Mouse (Mus musculus) heart, adult 2 months (tissue): ENCODE measurements around the gene Gm853. TPM values are rescaled to one million over a fixed set of nuclear protein-coding genes. Genes with fewer than 3 reads are reported as not detected.

Experiments used
- DNase-seq, 2 experiments: peaks; one replicate each; pipeline ENCODE4 v3.0.0; 2021
- H3K27ac ChIP-seq: fragments of 200-600 bp; 2 replicates; pipeline ENCODE4 v1.8.1; 2022
- H3K27me3 ChIP-seq: fragments of 200-500 bp; 2 replicates; pipeline ENCODE4 v1.6.1; 2012; ENCODE audit warnings: mild to moderate bottlenecking, low read length, inconsistent platforms, mixed read lengths; ENCODE audit not compliant: control insufficient read depth, insufficient read depth
- H3K36me3 ChIP-seq: fragments of 200-500 bp; 2 replicates; pipeline ENCODE4 v1.6.1; 2012; ENCODE audit warnings: low read length, inconsistent platforms; ENCODE audit not compliant: control insufficient read depth, insufficient read depth
- H3K4me1 ChIP-seq: fragments of 200-500 bp; 2 replicates; pipeline ENCODE4 v1.6.1; 2011; ENCODE audit warnings: low read length; ENCODE audit not compliant: control insufficient read depth, insufficient read depth
- H3K4me3 ChIP-seq: fragments of 200-600 bp; 2 replicates; pipeline ENCODE4 v1.8.1; 2022
- H3K79me2 ChIP-seq: fragments of 200-500 bp; replicated peaks from 2 replicates; pipeline ENCODE4 v1.6.1; 2012; ENCODE audit warnings: mild to moderate bottlenecking, inconsistent platforms, low read length, moderate library complexity, mixed read lengths; ENCODE audit not compliant: control insufficient read depth, insufficient read depth
- H3K9ac ChIP-seq: fragments of 200-500 bp; 2 replicates; pipeline ENCODE4 v1.6.1; 2012; ENCODE audit warnings: low read depth, mild to moderate bottlenecking, control low read depth, inconsistent platforms, low read length, mixed read lengths
- CTCF ChIP-seq: fragments of 200-600 bp; IDR thresholded peaks from 2 replicates; pipeline ENCODE4 v1.8.1; 2022; ENCODE audit warnings: antibody characterized with exemption, mild to moderate bottlenecking, moderate library complexity
- EP300 ChIP-seq: fragments of 200-500 bp; IDR thresholded peaks from 2 replicates; pipeline ENCODE4 v1.6.1; 2011; ENCODE audit warnings: low read depth, low read length, control low read depth; ENCODE audit not compliant: insufficient read depth
- POLR2A ChIP-seq: fragments of 200-500 bp; IDR thresholded peaks from 2 replicates; pipeline ENCODE4 v1.6.1; 2011; ENCODE audit warnings: mild to moderate bottlenecking, low read depth, low read length, control low read depth; ENCODE audit not compliant: insufficient read depth
- WGBS: fragments of 180-500 bp; shearing (Covaris S2); methylation state at CpG from one replicate; pipeline ENCODE4 v1.1.7; 2018; 5-methylcytosine and 5-hydroxymethylcytosine counted together
- intact Hi-C: fragments of 180-260 bp; cut with DNase I; formaldehyde crosslinking; loops from one replicate; pipeline ENCODE4 v1.15.1; 2025
- long read RNA-seq: library from polyadenylated mRNA; stranded (forward); transcript quantifications from one replicate; pipeline ENCODE4 v2.0.0, GENCODE M21; 2021
- polyA plus RNA-seq: library from polyadenylated mRNA; depleted of rRNA; stranded (reverse); fragments of >200 nt; gene quantifications from 2 replicates; pipeline ENCODE4 v1.2.3, GENCODE M21; 2012; rRNA removed
- total RNA-seq, 2 experiments: library from RNA; stranded (reverse); gene quantifications; 2 replicates each; pipeline ENCODE4 v1.2.3; 2021

Gm853 gene
- total RNA-seq, result not detected
- polyA plus RNA-seq, result not detected in 2 replicates
- long read RNA-seq, result 0 reads

DNA sequence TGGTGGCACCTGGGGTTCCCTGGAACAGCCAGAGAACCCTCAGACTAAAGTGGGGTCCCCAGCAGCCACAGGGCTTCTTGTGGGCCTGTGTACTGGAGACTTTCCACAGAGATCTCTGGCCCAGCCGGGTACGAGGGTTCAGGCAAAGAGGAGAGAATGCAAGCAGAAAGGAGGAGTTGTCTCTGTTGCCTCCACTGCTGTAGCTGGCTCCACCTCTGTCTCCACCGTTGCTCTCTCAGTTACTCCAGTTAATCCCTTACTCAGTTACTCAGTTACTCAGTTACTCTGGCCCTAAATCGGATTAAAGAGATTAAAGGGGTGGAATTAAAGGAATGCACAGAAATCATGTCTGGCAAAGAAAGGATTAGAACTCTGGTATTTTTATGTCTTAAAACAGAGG is at the start of gene Gm853:
Gene Gm853 (minus strand): TSS at position 223 of the 400 bp plus-strand sequence.
- no peak for TF ChIP-seq CTCF
- no peak for TF ChIP-seq EP300
- TF ChIP-seq POLR2A, result no peak
- Histone ChIP-seq H3K36me3 (no peaks in the 10 kb centered on the region), H3K27ac (no peak within 1 kb of the TSS), H3K4me1 (no peaks in the 10 kb centered on the region), H3K27me3 (no peaks in the 10 kb centered on the region), H3K9ac (no peak within 1 kb of the TSS), H3K79me2 (no peaks in the 10 kb centered on the region), H3K4me3 (no peak within 1 kb of the TSS)
- intact Hi-C loops, result no loop called here
- WGBS, result 52% methylated on average over 4 of the region's 4 CpGs
- no peak for DNase-seq

DNA sequence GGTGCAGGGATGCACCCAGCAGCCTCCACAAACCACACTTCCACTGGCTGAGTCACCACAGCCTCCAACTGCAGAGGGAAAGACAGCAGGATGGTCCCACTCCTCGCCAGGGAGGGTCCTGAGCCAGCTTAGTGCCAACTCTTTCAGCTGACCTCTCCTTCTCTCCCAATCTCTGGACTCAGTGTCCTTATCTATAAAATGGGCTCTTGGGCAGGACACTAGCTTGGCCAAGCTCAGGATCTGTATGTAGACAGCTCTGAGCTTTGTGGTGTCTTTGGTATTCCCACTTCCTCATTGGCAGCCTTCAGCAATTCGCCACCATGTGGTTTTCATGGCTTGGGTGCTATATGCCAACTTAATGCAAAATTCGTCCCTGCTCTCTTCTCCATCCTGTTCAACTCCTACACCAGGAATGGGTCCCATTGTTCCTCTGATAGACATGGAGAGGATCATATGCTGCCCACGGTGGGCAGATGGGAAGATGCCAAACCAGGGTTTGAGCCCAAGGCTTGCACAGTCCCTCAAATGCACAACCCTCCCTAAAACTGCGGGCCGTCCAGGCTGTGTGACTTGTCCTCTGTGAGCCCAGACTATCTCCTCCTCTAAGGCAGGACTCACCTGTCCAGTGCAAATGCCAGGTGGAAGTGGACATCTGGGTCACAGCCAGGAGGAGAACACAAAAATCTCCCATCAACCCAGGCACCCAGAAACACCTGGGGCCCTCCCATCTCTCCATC is 48.6 kb upstream of the Gm853 start:
- no peak overlapping the region for H3K9ac ChIP-seq
- intact Hi-C loops, result no loop called here
- no peak overlapping the region for H3K4me3 ChIP-seq
- no peak for TF ChIP-seq EP300
- TF ChIP-seq CTCF, result no peak
- TF ChIP-seq POLR2A, result no peak
- no peaks in the 10 kb centered on the region; the same call in 1 of the 2 replicates for H3K4me1 ChIP-seq
- H3K79me2 ChIP-seq, result no peaks in the 10 kb centered on the region
- no peak overlapping the region for H3K27ac ChIP-seq
- 68% methylated on average over 6 of the region's 6 CpGs for WGBS
- no peak for DNase-seq
- peaks cover 7% of the 10 kb centered on the region for H3K27me3 ChIP-seq
- H3K36me3 ChIP-seq, result no peaks in the 10 kb centered on the region

DNA sequence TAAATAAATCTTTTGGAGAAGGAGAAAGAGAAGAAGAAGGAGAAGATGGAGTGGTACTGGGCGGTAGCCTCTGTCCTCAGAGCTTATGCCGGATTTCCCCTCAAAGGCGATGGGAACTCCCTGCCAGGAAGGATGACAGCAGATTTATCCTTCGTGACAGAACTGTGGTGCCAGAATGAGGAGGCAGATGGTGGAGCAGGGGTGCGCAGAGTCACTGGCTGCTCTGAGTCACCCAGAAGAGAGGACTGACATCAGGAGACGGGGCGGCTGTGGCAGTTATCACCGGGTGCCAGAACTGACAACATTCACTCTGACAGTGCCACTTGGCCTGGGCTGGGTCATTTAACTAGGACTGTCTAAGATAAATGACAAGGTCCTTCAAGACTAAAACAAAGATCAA is 47.9 kb upstream of the Gm853 start:
- Histone ChIP-seq H3K4me3 (no peak overlapping the region), H3K27me3 (peaks cover 7% of the 10 kb centered on the region), H3K79me2 (no peaks in the 10 kb centered on the region), H3K9ac (no peak overlapping the region), H3K27ac (no peak overlapping the region), H3K36me3 (no peaks in the 10 kb centered on the region), H3K4me1 (no peaks in the 10 kb centered on the region; the same call in 1 of the 2 replicates)
- WGBS, result 58% methylated on average over 8 of the region's 8 CpGs
- DNase-seq, result no peak
- TF ChIP-seq CTCF (no peak), EP300 (no peak), POLR2A (no peak)
- intact Hi-C loops, result no loop called here

DNA sequence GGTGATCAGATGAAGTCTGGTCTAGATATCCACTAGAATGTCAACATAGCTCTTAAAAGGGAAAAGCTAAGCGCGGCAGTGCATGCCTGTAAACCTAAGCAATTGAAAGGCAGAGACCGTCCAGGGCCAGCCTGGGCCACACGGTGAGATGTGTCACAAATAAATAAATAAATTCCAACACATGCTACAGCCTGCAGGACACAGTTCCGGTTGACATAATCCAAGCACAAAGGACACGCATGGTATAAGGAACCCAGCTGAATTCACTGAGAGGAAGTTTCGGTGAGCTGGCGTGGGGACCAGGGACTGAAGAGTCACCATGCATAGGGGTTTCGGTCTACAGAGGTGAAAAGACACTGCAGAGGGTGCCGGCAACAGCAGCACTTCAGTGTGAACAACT is 46.5 kb upstream of the Gm853 start:
- no peak for DNase-seq
- intact Hi-C loops, result no loop called here
- no peaks in the 10 kb centered on the region; the same call in 1 of the 2 replicates for H3K27me3 ChIP-seq
- TF ChIP-seq EP300 (no peak), CTCF (no peak), POLR2A (no peak)
- H3K79me2 ChIP-seq, result no peaks in the 10 kb centered on the region
- H3K9ac ChIP-seq, result no peak overlapping the region
- H3K27ac ChIP-seq, result no peak overlapping the region
- no peaks in the 10 kb centered on the region for H3K4me1 ChIP-seq
- no peaks in the 10 kb centered on the region for H3K36me3 ChIP-seq
- H3K4me3 ChIP-seq, result no peak overlapping the region
- WGBS, result 85% methylated on average over 10 of the region's 10 CpGs

DNA sequence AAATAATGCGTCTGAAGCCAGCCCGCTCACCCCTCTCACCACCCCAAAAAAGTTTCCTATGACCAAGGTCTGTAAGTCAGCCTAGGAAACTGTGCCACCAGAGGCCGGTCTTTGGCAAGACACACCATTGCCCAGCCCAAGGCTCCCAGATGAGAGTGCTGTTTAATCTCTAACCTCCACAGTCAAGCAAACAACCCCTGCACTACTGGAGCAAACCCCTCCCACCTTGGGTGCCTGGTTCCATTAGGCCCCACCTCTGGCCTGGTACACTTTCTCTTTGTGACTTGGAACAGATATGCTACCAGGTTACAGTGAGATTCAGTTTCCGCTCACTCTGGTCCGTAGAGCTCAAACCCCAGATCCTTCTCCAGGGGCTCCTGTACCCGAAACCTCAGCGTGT is 44.9 kb upstream of the Gm853 start:
- Histone ChIP-seq H3K27ac (no peak overlapping the region), H3K4me3 (no peak overlapping the region), H3K27me3 (no peaks in the 10 kb centered on the region; the same call in 1 of the 2 replicates), H3K9ac (no peak overlapping the region), H3K4me1 (no peaks in the 10 kb centered on the region), H3K36me3 (no peaks in the 10 kb centered on the region), H3K79me2 (no peaks in the 10 kb centered on the region)
- TF ChIP-seq POLR2A (no peak), EP300 (no peak), CTCF (no peak)
- DNase-seq, result no peak
- 82% methylated on average over 7 of the region's 7 CpGs for WGBS
- intact Hi-C loops, result no loop called here

DNA sequence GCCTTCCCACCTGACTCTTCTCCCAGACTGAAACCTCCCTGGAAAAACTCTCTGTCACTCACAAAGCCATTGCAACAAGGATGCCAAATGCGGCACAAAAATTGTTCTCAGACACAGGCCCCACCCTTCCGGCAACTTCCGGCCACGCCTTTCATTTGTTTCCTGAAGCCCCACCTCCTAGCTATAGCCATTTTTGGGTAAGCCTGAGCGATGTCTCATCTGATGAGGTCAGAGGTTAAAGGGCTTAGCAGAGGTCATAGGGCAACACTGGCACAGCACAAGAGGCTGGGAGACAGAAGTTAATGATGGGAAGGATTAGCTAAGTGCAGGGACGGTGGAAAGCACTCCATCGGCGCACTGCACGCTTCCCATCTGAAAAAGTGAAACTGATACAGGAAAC is 44.4 kb upstream of the Gm853 start:
- Histone ChIP-seq H3K27ac (no peak overlapping the region), H3K4me1 (no peaks in the 10 kb centered on the region), H3K79me2 (no peaks in the 10 kb centered on the region), H3K9ac (no peak overlapping the region), H3K4me3 (no peak overlapping the region), H3K36me3 (no peaks in the 10 kb centered on the region), H3K27me3 (no peaks in the 10 kb centered on the region)
- intact Hi-C loops, result no loop called here
- 49% methylated on average over 9 of the region's 9 CpGs for WGBS
- TF ChIP-seq EP300 (no peak), CTCF (no peak), POLR2A (no peak)
- no peak for DNase-seq
